Mouse (Mus musculus): Measurements from ENCODE around the gene Gm973.

Gene Gm973

GRCm38 (mm10) chr1:59684819-59685755 is 169.0 kb downstream of the Gm973 start, which contains the start of gene Nop58:
Nop58 (plus strand) TSS chr1:59684971.
- in situ Hi-C loops (cut with MseI, MboI) = no loop called here

Measured in mouse trophoblast stem cell (cell line).